Comparison of ENCODE assay signal across 22 mouse cellular contexts in genomic region chr6:146611385-146611784, GRCm38 (mm10). TPM values are rescaled to one million over a fixed set of nuclear protein-coding genes. Genes with fewer than 3 reads are reported as not detected.
DNase-seq lines count a peak whose midpoint lies in the region; ATAC-seq lines count a peak whose summit lies in the region.
"Had no signal": no experiment of that assay in that cellular context is flagged by ENCODE, and none has a peak within 500 bp of the region (broad histone marks: within the 10 kb centered on the region; RNA-seq: fewer than 3 reads in every experiment).

No protein-coding gene starts in this region.

- no peak overlapping the region for H3K4me3 ChIP-seq in heart, embryonic 11.5 days (ENCODE audit: low read depth, low read length)
- no peak overlapping the region for H3K4me3 ChIP-seq in heart, embryonic 12.5 days
- H3K4me3 ChIP-seq in limb, embryonic 10.5 days = no peak overlapping the region
- H3K4me3 ChIP-seq: embryonic facial prominence, embryonic 10.5 days; hindbrain, embryonic 15.5 days; limb, embryonic 15.5 days; midbrain, embryonic 13.5 days had no signal

- H3K27ac ChIP-seq in heart, embryonic 11.5 days (ENCODE audit: low read depth, low read length) = no peak overlapping the region
- H3K27ac ChIP-seq in heart, embryonic 12.5 days (ENCODE audit: poor library complexity, severe bottlenecking) = no peak overlapping the region
- H3K27ac ChIP-seq in limb, embryonic 10.5 days = no peak overlapping the region
- H3K27ac ChIP-seq: embryonic facial prominence, embryonic 10.5 days; hindbrain, embryonic 15.5 days; limb, embryonic 15.5 days; midbrain, embryonic 13.5 days had no signal

- no peaks in the 10 kb centered on the region for H3K27me3 ChIP-seq in heart, embryonic 11.5 days (ENCODE audit: control insufficient read depth, insufficient read depth, low read length)
- H3K27me3 ChIP-seq in heart, embryonic 12.5 days (replicated peaks) = no peaks in the 10 kb centered on the region
- no peaks in the 10 kb centered on the region for H3K27me3 ChIP-seq in limb, embryonic 10.5 days (ENCODE audit: low read depth, poor library complexity, severe bottlenecking)
- H3K27me3 ChIP-seq: CH12.LX; hindbrain, embryonic 15.5 days; limb, embryonic 15.5 days; midbrain, embryonic 13.5 days had no signal

- WGBS in heart, embryonic 11.5 days (ENCODE audit: insufficient replicate concordance) = 81% methylated on average over 6 of the region's 6 CpGs
- 89% methylated on average over 6 of the region's 6 CpGs for WGBS in heart, embryonic 12.5 days
- 93% methylated on average over 6 of the region's 6 CpGs for WGBS in limb, embryonic 10.5 days

- 0 out of 2 replicates have a peak, but pooled peaks have one; percentile 42 for ATAC-seq in heart, embryonic 11.5 days (replicated peaks; ENCODE audit: insufficient number of reproducible peaks, low FRiP score, low TSS enrichment)
- ATAC-seq in heart, embryonic 12.5 days (ENCODE audit: insufficient number of reproducible peaks, low FRiP score) = no peak; the same call in 1 of the 2 replicates
- 0 out of 2 replicates have a peak, but pooled peaks have one; percentile 29 for ATAC-seq in megakaryocyte, adult 5-6 weeks (ENCODE audit: poor library complexity, severe bottlenecking)
- ATAC-seq: forebrain, postnatal 0 days; midbrain, embryonic 13.5 days had no signal

- no peak overlapping the region for H3K9ac ChIP-seq in heart, embryonic 11.5 days (ENCODE audit: low read depth, low read length)
- H3K9ac ChIP-seq in heart, embryonic 12.5 days = no peak overlapping the region
- H3K9ac ChIP-seq: forebrain, postnatal 0 days; hindbrain, embryonic 15.5 days; limb, embryonic 15.5 days; midbrain, embryonic 13.5 days had no signal

- peaks cover 34% of the 10 kb centered on the region for H3K36me3 ChIP-seq in heart, embryonic 11.5 days (ENCODE audit: control insufficient read depth, insufficient read depth, low read length)
- H3K36me3 ChIP-seq in heart, embryonic 12.5 days = peaks cover 91% of the 10 kb centered on the region
- H3K36me3 ChIP-seq in limb, embryonic 10.5 days = peaks cover 75% of the 10 kb centered on the region

- no peaks in the 10 kb centered on the region for H3K9me3 ChIP-seq in heart, embryonic 11.5 days (replicated peaks; ENCODE audit: control insufficient read depth, low read length)
- no peaks in the 10 kb centered on the region for H3K9me3 ChIP-seq in heart, embryonic 12.5 days (replicated peaks)
- H3K9me3 ChIP-seq in limb, embryonic 10.5 days (replicated peaks) = no peaks in the 10 kb centered on the region
- H3K9me3 ChIP-seq: embryonic facial prominence, embryonic 10.5 days; hindbrain, embryonic 15.5 days; limb, embryonic 15.5 days; midbrain, embryonic 13.5 days had no signal

- H3K4me2 ChIP-seq in heart, embryonic 11.5 days = no peak overlapping the region
- no peak overlapping the region for H3K4me2 ChIP-seq in heart, embryonic 12.5 days
- H3K4me2 ChIP-seq: hindbrain, embryonic 15.5 days; limb, embryonic 15.5 days; midbrain, embryonic 13.5 days had no signal

- H3K4me1 ChIP-seq in heart, embryonic 11.5 days (ENCODE audit: control insufficient read depth, insufficient read depth, low read length) = no peaks in the 10 kb centered on the region
- H3K4me1 ChIP-seq in heart, embryonic 12.5 days (replicated peaks) = no peaks in the 10 kb centered on the region
- H3K4me1 ChIP-seq in limb, embryonic 10.5 days = no peaks in the 10 kb centered on the region
- H3K4me1 ChIP-seq: embryonic facial prominence, embryonic 10.5 days; hindbrain, embryonic 15.5 days; limb, embryonic 15.5 days; midbrain, embryonic 13.5 days had no signal

- DNase-seq in brain, adult 2 months (ENCODE audit: low read depth, low spot score) = peak; percentile 28
- DNase-seq in liver = peak; percentile 89
- DNase-seq in cerebellum, adult 18-20 months = no peak
- DNase-seq in gastrocnemius, postnatal 25 days = no peak
- no peak for DNase-seq in limb, embryonic 10.5 days (ENCODE audit: low spot score)
- DNase-seq: adrenal gland, adult 2 months; cerebellum, postnatal 10 days; forebrain, postnatal 0 days; heart, adult 18-20 months; kidney, adult 2 months; kidney, postnatal 25 days; lung, postnatal 14 days; right cerebral cortex, postnatal 25 days; thymus, postnatal 4 days had no signal

RNA-seq across cellular contexts. Expression of gene Med21, which starts 31.0 kb away (rescaled TPM):
- polyA plus RNA-seq in heart, embryonic 11.5 days (2014; fragmentation: Nextera tagmentation; extraction: Ambion mirVana) = 129 and 133 TPM in 2 replicates
- polyA plus RNA-seq in heart, embryonic 12.5 days (2016; fragmentation: Nextera tagmentation; extraction: Ambion mirVana) = 130 and 136 TPM in 2 replicates
- total RNA-seq in megakaryocyte, adult 5-6 weeks (2015) = 96.7 and 109 TPM in 2 replicates
- 76.2 and 82.8 TPM in 2 replicates for total RNA-seq in megakaryocyte, adult 5-6 weeks (2017)
- 10 to 100 TPM; 37.6 to 37.7 TPM for total RNA-seq in gastrocnemius, postnatal 25 days (2021)
- polyA plus RNA-seq in limb, embryonic 10.5 days (2016; fragmentation: Nextera tagmentation; extraction: Ambion mirVana) = 130 and 139 TPM in 2 replicates

RNA-seq across cellular contexts. Expression of gene Tm7sf3, which starts 31.2 kb away (rescaled TPM):
- polyA plus RNA-seq in heart, embryonic 11.5 days (2014; fragmentation: Nextera tagmentation; extraction: Ambion mirVana) = 39.9 and 48.3 TPM in 2 replicates
- polyA plus RNA-seq in heart, embryonic 12.5 days (2016; fragmentation: Nextera tagmentation; extraction: Ambion mirVana) = 49.4 and 51.7 TPM in 2 replicates
- 27.8 and 31.6 TPM in 2 replicates for total RNA-seq in megakaryocyte, adult 5-6 weeks (2015)
- total RNA-seq in megakaryocyte, adult 5-6 weeks (2017) = 40.3 and 40.4 TPM in 2 replicates
- 1 to 10 TPM; 7.3 to 9.5 TPM for total RNA-seq in gastrocnemius, postnatal 25 days (2021)
- 23.5 and 25.8 TPM in 2 replicates for polyA plus RNA-seq in limb, embryonic 10.5 days (2016; fragmentation: Nextera tagmentation; extraction: Ambion mirVana)

RNA-seq across cellular contexts. Expression of gene Ints13, which starts 33.8 kb away (rescaled TPM):
- 51.8 and 56.3 TPM in 2 replicates for polyA plus RNA-seq in heart, embryonic 11.5 days (2014; fragmentation: Nextera tagmentation; extraction: Ambion mirVana)
- 57.4 and 60.5 TPM in 2 replicates for polyA plus RNA-seq in heart, embryonic 12.5 days (2016; fragmentation: Nextera tagmentation; extraction: Ambion mirVana)
- total RNA-seq in megakaryocyte, adult 5-6 weeks (2015) = 59.9 and 80.9 TPM in 2 replicates
- total RNA-seq in megakaryocyte, adult 5-6 weeks (2017) = 87.4 and 91.5 TPM in 2 replicates
- 10 to 100 TPM; 12.9 to 13.6 TPM for total RNA-seq in gastrocnemius, postnatal 25 days (2021)
- polyA plus RNA-seq in limb, embryonic 10.5 days (2016; fragmentation: Nextera tagmentation; extraction: Ambion mirVana) = 80.1 and 101 TPM in 2 replicates

RNA-seq across cellular contexts. Expression of gene Fgfr1op2, which starts 34.4 kb away (rescaled TPM):
- 92.8 and 93.4 TPM in 2 replicates for polyA plus RNA-seq in heart, embryonic 11.5 days (2014; fragmentation: Nextera tagmentation; extraction: Ambion mirVana)
- polyA plus RNA-seq in heart, embryonic 12.5 days (2016; fragmentation: Nextera tagmentation; extraction: Ambion mirVana) = 85.9 and 87.0 TPM in 2 replicates
- total RNA-seq in megakaryocyte, adult 5-6 weeks (2015) = 166 and 167 TPM in 2 replicates
- 149 and 186 TPM in 2 replicates for total RNA-seq in megakaryocyte, adult 5-6 weeks (2017)
- total RNA-seq in gastrocnemius, postnatal 25 days (2021) = 10 to 100 TPM; 46.0 to 46.4 TPM
- 84.2 and 87.8 TPM in 2 replicates for polyA plus RNA-seq in limb, embryonic 10.5 days (2016; fragmentation: Nextera tagmentation; extraction: Ambion mirVana)

Comparison
In these comparisons a context has a peak if more than half of its experiments do, and no peak if none do; other contexts are left out.
1. DNase-seq: peak in brain, adult 2 months (single experiment) and liver (single experiment); none in cerebellum, adult 18-20 months (0 of 2), gastrocnemius, postnatal 25 days (single experiment) and limb, embryonic 10.5 days (single experiment).